Mouse (Mus musculus) midbrain, embryonic 15.5 days (tissue): ENCODE data around the gene Gm20219. TPM values are rescaled to one million over a fixed set of nuclear protein-coding genes. Genes with fewer than 3 reads are reported as not detected.

Experiments used
- ATAC-seq: fragments of 200-750 bp; cut with Nextera tagmentation; replicated peaks from 2 replicates; pipeline ENCODE4 v1.8.0; 2017; ENCODE audit warnings: moderate TSS enrichment
- H3K27ac ChIP-seq: fragments of 300-500 bp; sonication (generic); 2 replicates; pipeline ENCODE4 v1.5.1; 2015; ENCODE audit warnings: mild to moderate bottlenecking, inconsistent platforms
- H3K27me3 ChIP-seq: fragments of 300-500 bp; sonication (generic); replicated peaks from 2 replicates; pipeline ENCODE4 v1.6.1; 2015; ENCODE audit warnings: inconsistent platforms
- H3K36me3 ChIP-seq: fragments of 300-500 bp; sonication (generic); replicated peaks from 2 replicates; pipeline ENCODE4 v1.6.1; 2015; ENCODE audit warnings: inconsistent platforms
- H3K4me1 ChIP-seq: fragments of 300-500 bp; sonication (generic); 2 replicates; pipeline ENCODE4 v1.6.1; 2015; ENCODE audit warnings: inconsistent platforms
- H3K4me2 ChIP-seq: fragments of 300-500 bp; sonication (generic); 2 replicates; pipeline ENCODE4 v1.6.1; 2015; ENCODE audit warnings: inconsistent platforms, mild to moderate bottlenecking, moderate library complexity
- H3K4me3 ChIP-seq: fragments of 300-500 bp; sonication (generic); 2 replicates; pipeline ENCODE4 v1.5.1; 2015; ENCODE audit warnings: mild to moderate bottlenecking, inconsistent platforms
- H3K9ac ChIP-seq: fragments of 300-500 bp; sonication (generic); 2 replicates; pipeline ENCODE4 v1.6.1; 2015; ENCODE audit warnings: mild to moderate bottlenecking, inconsistent platforms
- H3K9me3 ChIP-seq: fragments of 300-500 bp; sonication (generic); 2 replicates; pipeline ENCODE4 v1.6.1; 2016; ENCODE audit warnings: inconsistent platforms
- WGBS: fragments of 180-500 bp; shearing (Covaris S2); methylation state at CpG from one replicate; pipeline ENCODE4 v1.1.7; 2015; ENCODE audit warnings: mixed read lengths; 5-methylcytosine and 5-hydroxymethylcytosine counted together
- polyA plus RNA-seq: library from polyadenylated mRNA; unstranded; fragments of >200 nt; fragmentation: Nextera tagmentation; extraction: Ambion mirVana; gene quantifications from 2 replicates; pipeline ENCODE4 v1.2.1, GENCODE M21; 2015

Gm20219 gene
- polyA plus RNA-seq, 1 experiment from 2014 or later = 1.4 TPM

- peak overlapping the region; percentile 70 for H3K27ac ChIP-seq
- WGBS = 29% methylated on average over 3 of the region's 3 CpGs
- peak; percentile 13 for ATAC-seq
- peaks cover 22% of the 10 kb centered on the region for H3K4me1 ChIP-seq
- no peak overlapping the region for H3K4me3 ChIP-seq
- H3K9ac ChIP-seq = no peak overlapping the region
- no peaks in the 10 kb centered on the region for H3K9me3 ChIP-seq
- H3K4me2 ChIP-seq = no peak overlapping the region
- H3K27me3 ChIP-seq = no peaks in the 10 kb centered on the region
- H3K36me3 ChIP-seq = no peaks in the 10 kb centered on the region
These were observed 17.3 kb downstream of the Gm20219 start for GRCm38 (mm10) chr17:56536874-56537273.

GRCm38 (mm10) chr17:56536192-56536591 lies 18.0 kb downstream of the Gm20219 start:
- 27% methylated on average over 14 of the region's 14 CpGs for WGBS
- no peak overlapping the region for H3K9ac ChIP-seq
- no peak overlapping the region for H3K4me3 ChIP-seq
- H3K9me3 ChIP-seq = no peaks in the 10 kb centered on the region
- H3K27ac ChIP-seq = peak overlapping the region; percentile 70
- H3K27me3 ChIP-seq = no peaks in the 10 kb centered on the region
- H3K4me2 ChIP-seq = no peak overlapping the region
- peaks cover 22% of the 10 kb centered on the region for H3K4me1 ChIP-seq
- H3K36me3 ChIP-seq = no peaks in the 10 kb centered on the region
- peak; percentile 67 for ATAC-seq

- no peaks in the 10 kb centered on the region for H3K36me3 ChIP-seq
- ATAC-seq = no peak
- H3K4me1 ChIP-seq = no peaks in the 10 kb centered on the region
- H3K27me3 ChIP-seq = no peaks in the 10 kb centered on the region
- H3K4me3 ChIP-seq = no peak overlapping the region
- no peaks in the 10 kb centered on the region for H3K9me3 ChIP-seq
- H3K27ac ChIP-seq = no peak overlapping the region
- WGBS = 72% methylated on average over 4 of the region's 4 CpGs
- no peak overlapping the region for H3K9ac ChIP-seq
- no peak overlapping the region for H3K4me2 ChIP-seq
These were observed 29.2 kb downstream of the Gm20219 start for GRCm38 (mm10) chr17:56524943-56525342.

- no peaks in the 10 kb centered on the region for H3K9me3 ChIP-seq
- no peaks in the 10 kb centered on the region for H3K36me3 ChIP-seq
- H3K4me1 ChIP-seq = no peaks in the 10 kb centered on the region
- ATAC-seq = no peak
- no peaks in the 10 kb centered on the region for H3K27me3 ChIP-seq
- H3K27ac ChIP-seq = no peak overlapping the region
- H3K9ac ChIP-seq = no peak overlapping the region
- WGBS = 63% methylated on average over 1 of the region's 1 CpGs
- H3K4me2 ChIP-seq = no peak overlapping the region
- H3K4me3 ChIP-seq = no peak overlapping the region
These were observed 31.4 kb downstream of the Gm20219 start for GRCm38 (mm10) chr17:56522744-56523143.

GRCm38 (mm10) chr17:56515690-56516410 lies 38.3 kb downstream of the Gm20219 start:
- Histone ChIP-seq H3K27ac (peak overlapping the region; percentile 47), H3K9ac (no peak overlapping the region), H3K9me3 (no peaks in the 10 kb centered on the region), H3K27me3 (peaks cover 19% of the 10 kb centered on the region), H3K4me3 (no peak overlapping the region), H3K4me2 (0 out of 2 replicates have a peak overlapping the region, but pooled peaks have one; percentile 17), H3K4me1 (peaks cover 19% of the 10 kb centered on the region), H3K36me3 (no peaks in the 10 kb centered on the region)
- WGBS = 10% methylated on average over 13 of the region's 13 CpGs
- peak; percentile 70 for ATAC-seq

GRCm38 (mm10) chr17:56514916-56515315 lies 39.3 kb downstream of the Gm20219 start:
- Histone ChIP-seq H3K27me3 (peaks cover 28% of the 10 kb centered on the region), H3K36me3 (no peaks in the 10 kb centered on the region), H3K4me3 (no peak overlapping the region), H3K9ac (no peak overlapping the region), H3K4me2 (no peak overlapping the region), H3K27ac (no peak overlapping the region), H3K4me1 (peaks cover 28% of the 10 kb centered on the region), H3K9me3 (no peaks in the 10 kb centered on the region)
- no peak for ATAC-seq
- 49% methylated on average over 12 of the region's 12 CpGs for WGBS

GRCm38 (mm10) chr17:56514330-56514729 lies 39.9 kb downstream of the Gm20219 start:
- ATAC-seq = no peak
- Histone ChIP-seq H3K27me3 (peaks cover 28% of the 10 kb centered on the region), H3K4me2 (no peak overlapping the region), H3K4me3 (no peak overlapping the region), H3K36me3 (no peaks in the 10 kb centered on the region), H3K9ac (no peak overlapping the region), H3K4me1 (peaks cover 29% of the 10 kb centered on the region), H3K9me3 (no peaks in the 10 kb centered on the region), H3K27ac (no peak overlapping the region)

- H3K4me3 ChIP-seq = peak within 1 kb of the TSS; percentile 27
- ATAC-seq = no peak
- no peak within 1 kb of the TSS for H3K9ac ChIP-seq
- H3K9me3 ChIP-seq = no peaks in the 10 kb centered on the region
- H3K27ac ChIP-seq = no peak within 1 kb of the TSS
- H3K36me3 ChIP-seq = no peaks in the 10 kb centered on the region
- H3K4me2 ChIP-seq = peak within 1 kb of the TSS; percentile 46
- 68% methylated on average over 22 of the region's 22 CpGs for WGBS
- peaks cover 34% of the 10 kb centered on the region for H3K4me1 ChIP-seq
- H3K27me3 ChIP-seq = peaks cover 28% of the 10 kb centered on the region
These were observed 41.9 kb downstream of the Gm20219 start, which contains the start of gene Znrf4 for GRCm38 (mm10) chr17:56512310-56512709. TSS of gene Znrf4 (minus strand) at chr17:56512431.

- peaks cover 39% of the 10 kb centered on the region for H3K4me1 ChIP-seq
These were observed 42.5 kb downstream of the Gm20219 start for GRCm38 (mm10) chr17:56511707-56512090.

GRCm38 (mm10) chr17:56510970-56511706 lies 43.0 kb downstream of the Gm20219 start:
- WGBS = 8% methylated on average over 60 of the region's 60 CpGs
- no peaks in the 10 kb centered on the region for H3K9me3 ChIP-seq
- peak overlapping the region; percentile 27 for H3K4me3 ChIP-seq
- H3K27me3 ChIP-seq = peaks cover 28% of the 10 kb centered on the region
- H3K9ac ChIP-seq = no peak overlapping the region
- H3K36me3 ChIP-seq = no peaks in the 10 kb centered on the region
- H3K27ac ChIP-seq = no peak overlapping the region
- ATAC-seq = no peak
- H3K4me1 ChIP-seq = peaks cover 43% of the 10 kb centered on the region
- H3K4me2 ChIP-seq = peak overlapping the region; percentile 46

More at GRCm38 (mm10) chr17:56511707-56512090, 42.5 kb downstream of the Gm20219 start:
- peak overlapping the region; percentile 46 for H3K4me2 ChIP-seq
- H3K27ac ChIP-seq = no peak overlapping the region
- H3K9ac ChIP-seq = no peak overlapping the region
- no peak for ATAC-seq
- H3K36me3 ChIP-seq = no peaks in the 10 kb centered on the region
- H3K4me3 ChIP-seq = peak overlapping the region; percentile 27
- peaks cover 28% of the 10 kb centered on the region for H3K27me3 ChIP-seq
- no peaks in the 10 kb centered on the region for H3K9me3 ChIP-seq
- 22% methylated on average over 29 of the region's 29 CpGs for WGBS

GRCm38 (mm10) chr17:56510473-56510969 lies 43.7 kb downstream of the Gm20219 start:
- Histone ChIP-seq H3K4me2 (no peak overlapping the region), H3K36me3 (no peaks in the 10 kb centered on the region), H3K4me1 (peaks cover 36% of the 10 kb centered on the region), H3K27me3 (peaks cover 28% of the 10 kb centered on the region), H3K9ac (no peak overlapping the region), H3K9me3 (no peaks in the 10 kb centered on the region), H3K4me3 (no peak overlapping the region), H3K27ac (peak overlapping the region; percentile 28; the same call in 1 of the 2 replicates)
- no peak for ATAC-seq
- 26% methylated on average over 27 of the region's 27 CpGs for WGBS

GRCm38 (mm10) chr17:56509707-56510472 lies 44.3 kb downstream of the Gm20219 start:
- Histone ChIP-seq H3K27me3 (peaks cover 28% of the 10 kb centered on the region), H3K9me3 (no peaks in the 10 kb centered on the region), H3K36me3 (no peaks in the 10 kb centered on the region), H3K4me2 (no peak overlapping the region), H3K9ac (no peak overlapping the region), H3K4me3 (no peak overlapping the region), H3K4me1 (peaks cover 33% of the 10 kb centered on the region), H3K27ac (peak overlapping the region; percentile 53)
- no peak for ATAC-seq
- WGBS = 5% methylated on average over 30 of the region's 37 CpGs
